Mouse (Mus musculus) CH12.LX (cell line): Measurements from ENCODE around the gene Rph3al. TPM values are rescaled to one million over a fixed set of nuclear protein-coding genes. Genes with fewer than 3 reads are reported as not detected.

Source experiments
- DNase-seq: peaks from one replicate; pipeline ENCODE4 v3.0.0-alpha.2; 2013; ENCODE audit errors: extremely low read depth
- H3K27ac ChIP-seq: 2 replicates; pipeline ENCODE4 v1.5.1; 2012; ENCODE audit warnings: low read depth, mild to moderate bottlenecking, control low read depth, moderate library complexity; ENCODE audit not compliant: insufficient read depth
- H3K27me3 ChIP-seq: replicated peaks from 2 replicates; pipeline ENCODE3; 2012; ENCODE audit warnings: inconsistent platforms
- H3K36me3 ChIP-seq, 2 experiments: replicated peaks in 1 of 2; 2 replicates each; pipeline versions ENCODE3 to v1.6.1; 2012; ENCODE audit warnings: inconsistent platforms in 1 of 2, low read length in 1 of 2, mild to moderate bottlenecking in 1 of 2, mixed read lengths in 1 of 2, moderate library complexity in 1 of 2; ENCODE audit not compliant: control insufficient read depth in 1 of 2, insufficient read depth in 1 of 2
- H3K4me1 ChIP-seq, 2 experiments: 2 replicates each; pipeline ENCODE4 v1.6.1; 2012; ENCODE audit warnings: inconsistent platforms in 1 of 2, moderate library complexity in 1 of 2; ENCODE audit not compliant: insufficient read depth in 2 of 2, control insufficient read depth in 1 of 2
- H3K4me2 ChIP-seq: 2 replicates; pipeline ENCODE4 v1.6.1; 2012; ENCODE audit warnings: low read depth, mild to moderate bottlenecking, control low read depth; ENCODE audit not compliant: poor library complexity, insufficient read depth, severe bottlenecking
- H3K4me3 ChIP-seq, 3 experiments: fragments of 150-350 bp in 1 of 3; sonication (generic) in 1 of 3; replicated peaks in 1 of 3; 2 replicates each; pipeline versions ENCODE3 to v1.5.1; 2011 to 2012; ENCODE audit warnings: low read depth in 2 of 3, low read length in 2 of 3, mild to moderate bottlenecking in 2 of 3, moderate library complexity in 2 of 3, control low read depth in 1 of 3, improper control_type of control experiment in 1 of 3, inconsistent platforms in 1 of 3, mixed read lengths in 1 of 3; ENCODE audit not compliant: poor library complexity in 1 of 3
- H3K79me2 ChIP-seq: replicated peaks from 2 replicates; pipeline ENCODE4 v1.6.1; 2012; ENCODE audit warnings: mild to moderate bottlenecking, moderate library complexity; ENCODE audit not compliant: control insufficient read depth, poor library complexity, insufficient read depth, severe bottlenecking; ENCODE audit errors: extremely low read depth
- H3K9ac ChIP-seq: 2 replicates; pipeline ENCODE4 v1.6.1; 2012; ENCODE audit warnings: low read depth, mild to moderate bottlenecking, control low read depth, moderate library complexity; ENCODE audit not compliant: insufficient read depth
- H3K9me3 ChIP-seq: replicated peaks from 2 replicates; pipeline ENCODE3; 2012; ENCODE audit warnings: low read length, inconsistent platforms, mixed read lengths
- BHLHE40 ChIP-seq: IDR thresholded peaks from 2 replicates; pipeline ENCODE4 v1.6.1; 2011; ENCODE audit warnings: mild to moderate bottlenecking, low read depth, low read length, improper control_type of control experiment
- CTCF ChIP-seq, 2 experiments: IDR thresholded peaks in 1 of 2; conservative IDR thresholded peaks in 1 of 2; 2 replicates each; pipeline ENCODE4 v1.5.1; 2011 to 2012; ENCODE audit warnings: low read depth in 2 of 2, low read length in 2 of 2, improper control_type of control experiment in 1 of 2, inconsistent platforms in 1 of 2, mild to moderate bottlenecking in 1 of 2, moderate library complexity in 1 of 2
- ELF1 ChIP-seq: IDR thresholded peaks from 2 replicates; pipeline ENCODE4 v1.6.1; 2014; ENCODE audit warnings: low read depth, mild to moderate bottlenecking, inconsistent platforms, low read length, improper control_type of control experiment
- IRF4 ChIP-seq: IDR thresholded peaks from 2 replicates; pipeline ENCODE4 v1.6.1; 2014; ENCODE audit warnings: low read depth, mild to moderate bottlenecking, inconsistent platforms, low read length, improper control_type of control experiment
- KAT2A ChIP-seq: IDR thresholded peaks from 2 replicates; pipeline ENCODE4 v1.6.1; 2012; ENCODE audit warnings: low read length, improper control_type of control experiment, inconsistent platforms; ENCODE audit not compliant: insufficient replicate concordance
- MAFK ChIP-seq: IDR thresholded peaks from 2 replicates; pipeline ENCODE4 v1.6.1; 2011; ENCODE audit warnings: low read length, improper control_type of control experiment; ENCODE audit not compliant: insufficient replicate concordance
- NELFE ChIP-seq: IDR thresholded peaks from 2 replicates; pipeline ENCODE4 v1.6.1; 2011; ENCODE audit warnings: low read depth, low read length, improper control_type of control experiment
- POLR2AphosphoS2 ChIP-seq: IDR thresholded peaks from 2 replicates; pipeline ENCODE4 v1.6.1; 2011; ENCODE audit warnings: low read depth, low read length, improper control_type of control experiment
- RCOR1 ChIP-seq: conservative IDR thresholded peaks from 2 replicates; pipeline ENCODE4 v1.6.1; 2012; ENCODE audit warnings: low read depth, mild to moderate bottlenecking, inconsistent platforms, low read length, improper control_type of control experiment
- SIN3A ChIP-seq: IDR thresholded peaks from 2 replicates; pipeline ENCODE4 v1.6.1; 2012; ENCODE audit warnings: low read length, improper control_type of control experiment, inconsistent platforms
- SMC3 ChIP-seq: IDR thresholded peaks from 2 replicates; pipeline ENCODE4 v1.6.1; 2011; ENCODE audit warnings: low read depth, low read length, improper control_type of control experiment
- TBP ChIP-seq: conservative IDR thresholded peaks from 2 replicates; pipeline ENCODE4 v1.6.1; 2011; ENCODE audit warnings: low read depth, low read length, improper control_type of control experiment
- TCF12 ChIP-seq: IDR thresholded peaks from 2 replicates; pipeline ENCODE4 v1.6.1; 2014; ENCODE audit warnings: low read depth, mild to moderate bottlenecking, inconsistent platforms, low read length, improper control_type of control experiment
- ZKSCAN1 ChIP-seq: IDR thresholded peaks from 2 replicates; pipeline ENCODE4 v1.6.1; 2012; ENCODE audit warnings: low read depth, inconsistent platforms, low read length, improper control_type of control experiment, borderline replicate concordance
- ZNF384 ChIP-seq: IDR thresholded peaks from 2 replicates; pipeline ENCODE4 v1.6.1; 2012; ENCODE audit warnings: low read depth, low read length, improper control_type of control experiment, inconsistent platforms
- dilution Hi-C: fragments of 300-500 bp; cut with MboI; formaldehyde crosslinking; loops from 2 replicates; pipeline ENCODE4 v1.14.3; 2020; ENCODE audit warnings: low sequenced_read_pairs; ENCODE audit not compliant: extremely low pct_unique_long_range_greater_than_20kb, extremely low pct_ligation_motif_present
- in situ Hi-C: fragments of 300-500 bp; cut with MboI; formaldehyde crosslinking; loops from 3 replicates; pipeline ENCODE4 v1.14.3; 2019; ENCODE audit warnings: low sequenced_read_pairs, low pct_ligation_motif_present, low pct_unique_long_range_greater_than_20kb, mixed read lengths
- polyA plus RNA-seq: library from polyadenylated mRNA; unstranded; fragments of >175 nt; gene quantifications from 2 replicates; pipeline ENCODE4 v1.2.1, GENCODE M21; 2012; ENCODE audit warnings: low read depth; ENCODE audit not compliant: insufficient read length
- total RNA-seq, 2 experiments: library from RNA; depleted of rRNA; stranded (reverse); fragments of 300-350 nt in 1 of 2; fragments of >200 nt in 1 of 2; gene quantifications; 2 replicates each; pipeline ENCODE4 v1.2.3; 2012 to 2014

The Rph3al gene
- total and polyA plus RNA-seq, 3 experiments, result 0.34 to 0.39 TPM; not detected in 1

DNA sequence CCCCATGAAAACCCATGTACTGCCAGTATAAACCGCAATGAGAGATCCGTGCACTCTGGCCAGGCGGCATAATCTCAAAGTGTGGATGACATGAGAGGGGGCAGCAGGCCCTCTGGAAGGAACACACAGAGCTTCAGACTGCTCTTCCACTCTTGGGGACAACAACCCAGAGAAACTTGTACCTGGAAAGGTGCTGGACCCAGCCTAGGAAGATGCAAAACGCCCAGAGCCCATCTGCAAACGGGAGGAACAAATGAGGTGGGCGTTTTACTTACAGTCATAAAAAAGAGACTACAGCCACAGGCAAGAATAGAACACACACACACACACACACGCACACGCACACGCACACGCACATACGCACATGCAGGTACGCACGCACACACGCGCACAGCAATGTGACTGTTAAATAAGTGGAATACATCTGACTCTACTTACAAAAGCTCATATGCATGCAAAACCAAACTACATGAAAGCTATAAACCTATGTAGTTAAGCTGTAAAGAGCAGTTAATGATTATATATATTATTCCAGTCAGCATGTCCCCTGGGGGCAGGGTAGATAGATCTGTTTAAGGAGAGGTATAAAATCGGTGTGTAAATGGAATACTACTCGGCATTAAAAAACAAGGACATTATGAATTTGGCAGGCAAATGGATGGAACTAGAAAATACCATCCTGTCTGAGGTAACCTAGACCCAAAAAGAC, 19.0 kb upstream of the Rph3al start:
- no peak overlapping the region for H3K4me3 ChIP-seq
- no peak for TF ChIP-seq POLR2AphosphoS2
- no peak for TF ChIP-seq IRF4
- TF ChIP-seq RCOR1, result no peak
- TF ChIP-seq TCF12, result no peak
- no peak for TF ChIP-seq ZNF384
- no peak for TF ChIP-seq TBP
- TF ChIP-seq KAT2A, result no peak
- no peak for TF ChIP-seq NELFE
- no peak for TF ChIP-seq ZKSCAN1
- TF ChIP-seq BHLHE40, result no peak
- no peak for TF ChIP-seq SMC3
- no peak for TF ChIP-seq MAFK
- no peak for TF ChIP-seq ELF1
- no peak for TF ChIP-seq SIN3A
- DNase-seq, result no peak

DNA sequence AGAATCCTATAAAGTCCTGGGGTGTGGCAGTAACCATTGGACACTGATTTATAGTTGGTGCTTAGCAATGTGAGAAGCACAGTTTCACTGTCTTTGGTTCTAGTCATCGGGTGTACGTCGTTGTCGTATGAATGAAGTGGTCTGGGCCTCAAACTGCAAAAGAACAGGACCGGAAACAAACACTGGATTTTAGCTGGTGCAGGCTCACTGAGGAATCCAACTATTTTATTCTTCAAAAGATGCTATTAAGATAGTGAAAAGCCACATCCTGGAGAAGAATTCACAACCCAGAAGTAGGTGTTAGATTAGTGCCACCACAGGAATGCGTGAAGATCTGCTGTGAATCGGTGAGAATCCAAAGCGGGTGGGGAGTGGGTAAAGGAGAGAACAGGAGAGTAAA, 18.4 kb upstream of the Rph3al start:
- H3K4me1 ChIP-seq, result peaks cover 0 to 4% of the 10 kb centered on the region in 2 experiments; a peak in 1 of 4 replicates
- DNase-seq, result no peak
- no peak overlapping the region for H3K9ac ChIP-seq
- H3K9me3 ChIP-seq, result peaks cover 5% of the 10 kb centered on the region
- no peak overlapping the region for H3K4me3 ChIP-seq
- H3K27ac ChIP-seq, result no peak overlapping the region
- no peak overlapping the region for H3K4me2 ChIP-seq
- H3K79me2 ChIP-seq, result no peaks in the 10 kb centered on the region
- in situ Hi-C loops (no loop called here), dilution Hi-C loops (no loop called here)
- H3K27me3 ChIP-seq, result peaks cover 2% of the 10 kb centered on the region
- H3K36me3 ChIP-seq, result no peaks in the 10 kb centered on the region
- TF ChIP-seq BHLHE40, result no peak
- 0 out of 4 replicates have a peak, but pooled peaks of 1 of the 2 experiments have one; percentile 8 for TF ChIP-seq CTCF (conservative IDR thresholded peaks at IDR 0.05 in 1 of 2, IDR thresholded peaks at IDR 0.05 in 1 of 2; ENCODE audit: low read depth in 2 of 2, low read length in 2 of 2)

More for the DNA sequence above, 19.0 kb upstream of the Rph3al start:
- Histone ChIP-seq H3K27ac (no peak overlapping the region), H3K9ac (no peak overlapping the region), H3K4me2 (no peak overlapping the region), H3K27me3 (peaks cover 7% of the 10 kb centered on the region), H3K4me1 (no peaks in the 10 kb centered on the region), H3K79me2 (no peaks in the 10 kb centered on the region), H3K36me3 (no peaks in the 10 kb centered on the region), H3K9me3 (peaks cover 5% of the 10 kb centered on the region)
- in situ Hi-C loops, result no loop called here
- dilution Hi-C loops, result no loop called here
